Mouse (Mus musculus): ENCODE data around the gene Nid2.

DNA sequence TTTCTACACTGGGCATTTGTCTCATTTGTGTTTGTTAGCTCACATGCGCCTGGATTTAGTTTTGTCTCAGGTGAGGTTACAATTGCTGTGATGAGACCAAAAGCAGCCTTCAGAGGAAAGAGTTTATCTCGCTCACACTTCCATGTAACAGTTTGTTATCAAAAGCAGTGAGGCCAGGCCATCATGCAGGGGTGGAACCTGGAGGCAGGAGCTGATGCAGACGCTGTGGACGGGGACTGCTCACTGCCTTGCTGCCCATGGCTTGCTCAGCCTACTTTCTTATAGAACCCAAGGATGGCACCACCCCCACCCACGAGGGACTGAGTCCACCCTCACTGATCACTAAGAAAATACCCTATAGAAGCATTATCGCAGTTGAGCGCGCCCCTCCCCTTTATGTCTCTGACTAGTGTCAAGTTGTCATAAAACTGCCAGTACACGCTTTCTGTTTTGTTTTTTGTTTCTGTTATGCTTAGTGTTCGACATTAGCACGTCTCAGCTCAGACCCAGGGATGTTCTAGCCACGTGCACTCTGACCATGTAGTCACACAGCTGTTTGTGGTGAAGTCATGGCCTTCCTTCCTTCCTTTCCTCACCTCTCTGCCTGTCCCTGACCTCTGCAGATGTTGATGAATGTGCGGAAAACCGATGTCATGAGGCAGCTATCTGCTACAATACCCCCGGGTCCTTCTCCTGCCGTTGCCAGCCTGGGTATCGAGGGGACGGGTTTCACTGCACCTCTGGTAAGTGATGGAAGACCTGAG lies 45.7 kb downstream of the Nid2 start:
- TF ChIP-seq ZNF384 (IDR thresholded peaks at IDR 0.05; ENCODE audit: low read depth, low read length) (no peak), MEF2A (IDR thresholded peaks at IDR 0.05; ENCODE audit: extremely low read depth, insufficient replicate concordance, low read depth, low read length, poor library complexity, severe bottlenecking) (no peak), HCFC1 (IDR thresholded peaks at IDR 0.05; ENCODE audit: low read depth, low read length) (no peak), CHD2 (IDR thresholded peaks at IDR 0.05; ENCODE audit: low read length) (no peak), GABPA (IDR thresholded peaks at IDR 0.05; ENCODE audit: low read depth, low read length) (no peak), CTCF (IDR thresholded peaks at IDR 0.05 in 2 of 3, conservative IDR thresholded peaks at IDR 0.05 in 1 of 3; ENCODE audit: control insufficient read depth in 1 of 3, insufficient read depth in 1 of 3, low read depth in 2 of 3, low read length in 3 of 3, poor library complexity in 1 of 3, severe bottlenecking in 1 of 3) (no peak), RCOR1 (IDR thresholded peaks at IDR 0.05; ENCODE audit: low read depth, low read length) (no peak), GATA1 (IDR thresholded peaks at IDR 0.05; ENCODE audit: low read depth, low read length) (no peak), KAT2A (conservative IDR thresholded peaks at IDR 0.05; ENCODE audit: low read depth, low read length) (no peak), CHD1 (IDR thresholded peaks at IDR 0.05; ENCODE audit: low read depth, low read length) (no peak), USF1 (IDR thresholded peaks at IDR 0.05; ENCODE audit: low read depth, low read length) (no peak), TCF12 (IDR thresholded peaks at IDR 0.05; ENCODE audit: low read depth, low read length) (no peak)

All from MEL (cell line).